Mouse (Mus musculus) forebrain, embryonic 12.5 days (tissue): ENCODE data around the gene Lsg1. TPM values are rescaled to one million over a fixed set of nuclear protein-coding genes. Genes with fewer than 3 reads are reported as not detected.

Experiments
- ATAC-seq: fragments of 200-750 bp; cut with Nextera tagmentation; 2 replicates; pipeline ENCODE4 v1.8.0; 2017; ENCODE audit warnings: moderate TSS enrichment; ENCODE audit not compliant: low FRiP score
- H3K27ac ChIP-seq: fragments of 300-500 bp; sonication (generic); 2 replicates; pipeline ENCODE4 v1.5.1; 2016; ENCODE audit warnings: mild to moderate bottlenecking
- H3K27me3 ChIP-seq: fragments of 300-500 bp; sonication (generic); 2 replicates; pipeline ENCODE4 v1.6.1; 2016; ENCODE audit warnings: mild to moderate bottlenecking
- H3K36me3 ChIP-seq: fragments of 300-500 bp; sonication (generic); replicated peaks from 2 replicates; pipeline ENCODE4 v1.6.1; 2016; ENCODE audit warnings: mild to moderate bottlenecking
- H3K4me1 ChIP-seq: fragments of 300-500 bp; sonication (generic); 2 replicates; pipeline ENCODE4 v1.6.1; 2016
- H3K4me2 ChIP-seq: fragments of 300-500 bp; sonication (generic); 2 replicates; pipeline ENCODE4 v1.6.1; 2016; ENCODE audit warnings: mild to moderate bottlenecking, moderate library complexity
- H3K4me3 ChIP-seq: fragments of 300-500 bp; sonication (generic); replicated peaks from 2 replicates; pipeline ENCODE4 v1.5.1; 2016; ENCODE audit warnings: mild to moderate bottlenecking
- H3K9ac ChIP-seq: fragments of 300-500 bp; sonication (generic); 2 replicates; pipeline ENCODE4 v1.6.1; 2016; ENCODE audit warnings: mild to moderate bottlenecking
- H3K9me3 ChIP-seq: fragments of 300-500 bp; sonication (generic); 2 replicates; pipeline ENCODE4 v1.6.1; 2016
- WGBS: fragments of 180-500 bp; shearing (Covaris S2); methylation state at CpG from one replicate; pipeline ENCODE4 v1.1.7; 2016; 5-methylcytosine and 5-hydroxymethylcytosine counted together
- polyA plus RNA-seq: library from polyadenylated mRNA; unstranded; fragments of >200 nt; fragmentation: Nextera tagmentation; extraction: Ambion mirVana; gene quantifications from 2 replicates; pipeline ENCODE4 v1.2.1, GENCODE M21; 2016

Lsg1 gene
- polyA plus RNA-seq, 1 experiment from 2014 or later, result 79.6 TPM

GRCm38 (mm10) chr16:30521147-30521546 lies 66.2 kb downstream of the Lsg1 start:
- 56% methylated on average over 3 of the region's 3 CpGs for WGBS
- Histone ChIP-seq H3K9me3 (no peaks in the 10 kb centered on the region), H3K36me3 (peaks cover 38% of the 10 kb centered on the region), H3K4me3 (no peak overlapping the region), H3K4me2 (no peak overlapping the region), H3K27me3 (no peaks in the 10 kb centered on the region), H3K9ac (no peak overlapping the region), H3K27ac (no peak overlapping the region), H3K4me1 (no peaks in the 10 kb centered on the region)
- ATAC-seq, result no peak

DNA sequence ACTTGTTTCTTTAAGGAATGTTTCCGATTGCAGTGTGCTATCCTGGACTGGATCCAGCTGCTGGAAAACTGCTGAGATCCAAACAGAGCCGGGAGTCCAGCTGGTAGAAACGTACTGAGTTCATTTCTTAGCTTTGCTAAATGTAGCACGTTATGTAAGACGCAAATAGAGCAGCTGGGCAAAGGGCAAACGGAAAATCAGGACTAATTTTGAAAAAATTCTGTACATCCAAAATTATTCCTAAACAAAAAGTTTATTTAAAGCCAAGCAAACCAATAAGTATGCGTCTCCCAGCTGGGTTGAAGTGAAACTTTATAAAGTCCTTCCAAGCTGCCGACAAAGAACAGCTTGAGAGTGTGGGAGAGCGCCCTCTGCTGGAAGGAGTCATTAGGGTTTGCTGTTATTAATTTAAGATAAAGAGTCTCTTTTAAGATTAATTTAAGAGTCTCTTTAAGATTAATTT lies 67.0 kb downstream of the Lsg1 start:
- 34% methylated on average over 9 of the region's 9 CpGs for WGBS
- Histone ChIP-seq H3K4me2 (no peak overlapping the region), H3K36me3 (peaks cover 38% of the 10 kb centered on the region)

GRCm38 (mm10) chr16:30518635-30519034 lies 68.8 kb downstream of the Lsg1 start:
- no peak for ATAC-seq

More for the DNA sequence above, 67.0 kb downstream of the Lsg1 start:
- Histone ChIP-seq H3K9ac (no peak overlapping the region), H3K27me3 (no peaks in the 10 kb centered on the region), H3K4me1 (no peaks in the 10 kb centered on the region), H3K27ac (no peak overlapping the region), H3K9me3 (no peaks in the 10 kb centered on the region), H3K4me3 (no peak overlapping the region)
- no peak for ATAC-seq

GRCm38 (mm10) chr16:30517666-30518283 lies 69.6 kb downstream of the Lsg1 start:
- H3K27me3 ChIP-seq, result no peaks in the 10 kb centered on the region
- ATAC-seq, result no peak
- no peak overlapping the region for H3K4me2 ChIP-seq
- H3K9ac ChIP-seq, result no peak overlapping the region
- no peak overlapping the region for H3K4me3 ChIP-seq
- WGBS, result 79% methylated on average over 11 of the region's 11 CpGs
- no peaks in the 10 kb centered on the region for H3K4me1 ChIP-seq
- no peaks in the 10 kb centered on the region for H3K9me3 ChIP-seq
- peaks cover 29% of the 10 kb centered on the region for H3K36me3 ChIP-seq
- no peak overlapping the region for H3K27ac ChIP-seq

More at GRCm38 (mm10) chr16:30518635-30519034, 68.8 kb downstream of the Lsg1 start:
- 86% methylated on average over 9 of the region's 9 CpGs for WGBS
- Histone ChIP-seq H3K9ac (no peak overlapping the region), H3K9me3 (no peaks in the 10 kb centered on the region), H3K27ac (no peak overlapping the region), H3K27me3 (no peaks in the 10 kb centered on the region), H3K4me3 (no peak overlapping the region), H3K4me1 (no peaks in the 10 kb centered on the region), H3K4me2 (no peak overlapping the region), H3K36me3 (peaks cover 33% of the 10 kb centered on the region)

DNA sequence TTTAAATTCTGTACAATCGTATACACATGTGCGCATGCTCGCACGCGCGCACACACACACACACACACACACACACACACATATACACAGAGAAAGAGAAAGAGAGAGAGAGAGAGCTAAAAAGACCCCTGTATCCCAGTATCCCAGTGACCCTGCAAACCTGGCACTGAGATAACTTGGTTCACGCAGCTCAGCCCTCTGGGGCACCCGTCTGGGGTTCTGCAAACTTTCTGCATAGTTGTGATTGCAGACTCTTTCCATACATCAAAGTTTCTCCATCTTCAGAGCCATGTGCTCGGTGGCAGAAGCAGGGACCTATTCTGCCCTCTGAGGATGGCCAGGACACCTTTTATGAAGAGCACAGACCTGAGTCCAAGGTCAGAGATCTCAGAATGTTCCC lies 70.4 kb downstream of the Lsg1 start:
- Histone ChIP-seq H3K27ac (no peak overlapping the region), H3K27me3 (no peaks in the 10 kb centered on the region), H3K4me3 (no peak overlapping the region), H3K4me2 (no peak overlapping the region), H3K36me3 (peaks cover 21% of the 10 kb centered on the region), H3K9ac (no peak overlapping the region), H3K9me3 (no peaks in the 10 kb centered on the region), H3K4me1 (no peaks in the 10 kb centered on the region)
- ATAC-seq, result no peak
- 95% methylated on average over 9 of the region's 9 CpGs for WGBS

GRCm38 (mm10) chr16:30515418-30515817 lies 72.0 kb downstream of the Lsg1 start:
- Histone ChIP-seq H3K27ac (no peak overlapping the region), H3K4me1 (peaks cover 12% of the 10 kb centered on the region), H3K4me2 (no peak overlapping the region), H3K27me3 (no peaks in the 10 kb centered on the region), H3K9me3 (no peaks in the 10 kb centered on the region), H3K36me3 (peaks cover 20% of the 10 kb centered on the region), H3K9ac (no peak overlapping the region), H3K4me3 (no peak overlapping the region)
- WGBS, result 67% methylated on average over 12 of the region's 12 CpGs
- ATAC-seq, result no peak

- Histone ChIP-seq H3K27ac (no peak overlapping the region), H3K9ac (no peak overlapping the region), H3K4me1 (peaks cover 17% of the 10 kb centered on the region), H3K4me3 (no peak overlapping the region), H3K4me2 (no peak overlapping the region), H3K36me3 (peaks cover 20% of the 10 kb centered on the region), H3K27me3 (no peaks in the 10 kb centered on the region), H3K9me3 (no peaks in the 10 kb centered on the region)
- WGBS, result 86% methylated on average over 20 of the region's 20 CpGs
- ATAC-seq, result no peak
Observed at GRCm38 (mm10) chr16:30513050-30514024, 74.1 kb downstream of the Lsg1 start.

GRCm38 (mm10) chr16:30512375-30513049 lies 74.9 kb downstream of the Lsg1 start:
- Histone ChIP-seq H3K27me3 (no peaks in the 10 kb centered on the region), H3K36me3 (peaks cover 20% of the 10 kb centered on the region), H3K4me1 (peaks cover 17% of the 10 kb centered on the region), H3K9me3 (no peaks in the 10 kb centered on the region), H3K4me2 (no peak overlapping the region), H3K9ac (no peak overlapping the region), H3K27ac (no peak overlapping the region), H3K4me3 (no peak overlapping the region)
- 61% methylated on average over 8 of the region's 8 CpGs for WGBS
- ATAC-seq, result no peak

GRCm38 (mm10) chr16:30511563-30512340 lies 75.6 kb downstream of the Lsg1 start:
- H3K9ac ChIP-seq, result peak overlapping the region; percentile 70; the same call in 1 of the 2 replicates
- H3K27ac ChIP-seq, result no peak overlapping the region
- peak overlapping the region; percentile 63 for H3K4me3 ChIP-seq
- no peaks in the 10 kb centered on the region for H3K27me3 ChIP-seq
- no peaks in the 10 kb centered on the region for H3K9me3 ChIP-seq
- no peak for ATAC-seq
- peaks cover 16% of the 10 kb centered on the region for H3K36me3 ChIP-seq
- H3K4me2 ChIP-seq, result peak overlapping the region; percentile 67
- 85% methylated on average over 13 of the region's 13 CpGs for WGBS
- H3K4me1 ChIP-seq, result peaks cover 17% of the 10 kb centered on the region

DNA sequence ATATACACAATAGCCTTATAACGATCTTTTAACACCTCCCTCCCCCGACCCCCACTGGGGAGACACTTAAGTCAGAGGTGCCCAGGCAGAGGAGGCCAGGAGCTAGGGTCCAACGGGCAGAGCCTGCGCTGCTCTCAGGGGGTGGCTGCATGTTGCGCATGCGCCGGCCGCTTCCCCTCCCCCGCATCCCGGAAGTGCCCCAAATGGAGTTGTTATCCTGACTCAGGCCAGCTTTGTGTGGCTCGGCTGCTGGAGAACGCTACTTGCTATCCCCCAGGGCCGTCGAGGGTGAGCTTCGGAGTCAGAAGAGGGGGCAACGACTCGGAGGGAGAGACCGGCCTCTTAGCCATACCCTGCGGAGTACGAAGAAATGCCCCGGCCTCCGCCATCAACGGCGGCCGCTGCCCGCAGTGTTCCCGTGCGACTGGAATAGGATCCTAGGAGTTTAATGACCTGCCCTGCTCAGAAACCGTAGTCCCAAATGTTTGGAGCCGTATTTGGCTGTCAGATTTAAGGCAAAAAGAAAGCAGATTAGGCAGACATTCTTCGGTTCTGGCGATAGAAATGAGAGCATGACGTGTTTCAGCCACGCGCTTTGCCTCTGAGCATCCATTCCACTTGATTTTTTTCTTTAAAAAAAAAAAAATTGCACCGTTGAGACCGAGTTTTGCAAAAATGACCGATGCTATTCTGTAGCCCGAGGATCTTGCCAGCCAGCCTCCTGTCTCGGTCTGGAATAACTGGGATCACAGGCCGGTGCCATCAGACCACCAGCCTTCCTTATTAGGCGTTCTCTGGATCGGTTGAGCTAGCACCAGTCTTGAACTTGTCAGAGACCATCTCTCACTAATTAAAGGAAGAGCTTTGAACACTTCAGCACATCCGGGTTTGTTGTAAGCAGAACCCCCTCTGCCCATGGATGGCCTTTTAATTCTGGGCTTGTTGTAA lies 76.6 kb downstream of the Lsg1 start:
- ATAC-seq, result peak; percentile 92
- H3K9ac ChIP-seq, result peak overlapping the region; percentile 70
- peak overlapping the region; percentile 88 for H3K27ac ChIP-seq
- H3K4me2 ChIP-seq, result peak overlapping the region; percentile 67
- peaks cover 15% of the 10 kb centered on the region for H3K36me3 ChIP-seq
- no peaks in the 10 kb centered on the region for H3K27me3 ChIP-seq
- no peaks in the 10 kb centered on the region for H3K9me3 ChIP-seq
- 6% methylated on average over 44 of the region's 44 CpGs for WGBS
- H3K4me1 ChIP-seq, result peaks cover 17% of the 10 kb centered on the region
- peak overlapping the region; percentile 63 for H3K4me3 ChIP-seq
